Mouse (Mus musculus): ENCODE data around the gene Tmem135. TPM values are rescaled to one million over a fixed set of nuclear protein-coding genes. Genes with fewer than 3 reads are reported as not detected.

Gene Tmem135
- polyA plus RNA-seq, 1 experiment: 22.6 TPM

DNA sequence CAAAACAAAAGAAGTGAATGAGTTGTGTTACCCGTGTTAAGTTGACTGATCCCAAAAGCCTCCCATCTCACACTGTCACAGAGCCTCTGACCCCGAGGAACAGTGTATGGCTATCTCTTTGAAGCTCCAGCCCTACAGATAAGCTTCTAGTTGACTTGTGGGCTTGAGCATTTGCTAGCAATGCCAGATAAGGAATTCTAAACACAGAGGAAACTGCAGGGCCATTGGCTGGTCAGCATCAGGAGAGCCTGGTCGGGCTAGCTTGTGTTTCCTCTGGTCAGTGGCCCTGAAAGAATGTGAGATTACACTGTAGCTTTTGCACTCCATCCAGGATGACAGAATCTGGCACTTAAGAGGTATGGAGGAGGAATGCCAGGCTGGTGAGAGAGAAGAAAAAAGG, 36.4 kb downstream of the Tmem135 start:
- no peak for TF ChIP-seq POLR2A (IDR thresholded peaks at IDR 0.05; ENCODE audit: low read depth, low read length)
- TF ChIP-seq CTCF (IDR thresholded peaks at IDR 0.05; ENCODE audit: borderline replicate concordance, insufficient read depth, low read length): no peak
- Histone ChIP-seq H3K27ac (ENCODE audit: insufficient read depth, low read length) (no peak overlapping the region), H3K4me1 (ENCODE audit: control insufficient read depth, insufficient read depth, low read length) (no peaks in the 10 kb centered on the region), H3K4me3 (ENCODE audit: insufficient read depth, low read length) (no peak overlapping the region)

- H3K4me1 ChIP-seq (ENCODE audit: control insufficient read depth, insufficient read depth, low read length): no peaks in the 10 kb centered on the region
- no peak for TF ChIP-seq POLR2A (IDR thresholded peaks at IDR 0.05; ENCODE audit: low read depth, low read length)
- no peak for TF ChIP-seq CTCF (IDR thresholded peaks at IDR 0.05; ENCODE audit: borderline replicate concordance, insufficient read depth, low read length)
- H3K27ac ChIP-seq (ENCODE audit: insufficient read depth, low read length): no peak overlapping the region
- no peak overlapping the region for H3K4me3 ChIP-seq (ENCODE audit: insufficient read depth, low read length)
Observed at GRCm38 (mm10) chr7:89365135-89365880, 38.7 kb downstream of the Tmem135 start.

GRCm38 (mm10) chr7:89363975-89364374, 40.0 kb downstream of the Tmem135 start:
- H3K4me1 ChIP-seq (ENCODE audit: control insufficient read depth, insufficient read depth, low read length): no peaks in the 10 kb centered on the region
- no peak overlapping the region for H3K27ac ChIP-seq (ENCODE audit: insufficient read depth, low read length)
- no peak for TF ChIP-seq POLR2A (IDR thresholded peaks at IDR 0.05; ENCODE audit: low read depth, low read length)
- no peak for TF ChIP-seq CTCF (IDR thresholded peaks at IDR 0.05; ENCODE audit: borderline replicate concordance, insufficient read depth, low read length)
- H3K4me3 ChIP-seq (ENCODE audit: insufficient read depth, low read length): no peak overlapping the region

DNA sequence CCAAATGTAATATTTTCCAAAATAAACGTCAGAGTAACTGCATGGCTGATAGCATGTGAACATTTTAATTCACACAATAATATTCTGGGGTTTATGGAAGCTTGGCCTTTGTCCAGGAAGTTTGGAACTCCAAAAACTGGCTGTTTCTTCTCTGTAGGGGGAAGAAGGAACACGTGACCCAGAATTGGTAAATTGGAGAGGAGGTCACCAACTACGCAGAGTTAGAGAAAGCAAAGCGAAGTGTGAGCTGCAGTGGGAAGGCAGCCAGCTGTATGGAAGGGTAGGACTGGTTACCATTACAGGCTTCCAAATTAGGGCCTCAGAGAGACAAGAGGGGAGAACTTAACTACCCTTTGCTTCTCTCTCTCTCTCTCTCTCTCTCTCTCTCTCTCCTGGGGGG, 47.7 kb downstream of the Tmem135 start:
- no peak overlapping the region for H3K4me3 ChIP-seq (ENCODE audit: insufficient read depth, low read length)
- no peaks in the 10 kb centered on the region for H3K4me1 ChIP-seq (ENCODE audit: control insufficient read depth, insufficient read depth, low read length)
- no peak for TF ChIP-seq POLR2A (IDR thresholded peaks at IDR 0.05; ENCODE audit: low read depth, low read length)
- no peak for TF ChIP-seq CTCF (IDR thresholded peaks at IDR 0.05; ENCODE audit: borderline replicate concordance, insufficient read depth, low read length)
- no peak overlapping the region for H3K27ac ChIP-seq (ENCODE audit: insufficient read depth, low read length)

GRCm38 (mm10) chr7:89355519-89356255, 48.3 kb downstream of the Tmem135 start:
- TF ChIP-seq CTCF (IDR thresholded peaks at IDR 0.05; ENCODE audit: borderline replicate concordance, insufficient read depth, low read length): no peak
- no peak for TF ChIP-seq POLR2A (IDR thresholded peaks at IDR 0.05; ENCODE audit: low read depth, low read length)
- Histone ChIP-seq H3K4me3 (ENCODE audit: insufficient read depth, low read length) (no peak overlapping the region), H3K27ac (ENCODE audit: insufficient read depth, low read length) (no peak overlapping the region), H3K4me1 (ENCODE audit: control insufficient read depth, insufficient read depth, low read length) (no peaks in the 10 kb centered on the region)

GRCm38 (mm10) chr7:89342021-89342420, 62.0 kb downstream of the Tmem135 start:
- TF ChIP-seq CTCF (IDR thresholded peaks at IDR 0.05; ENCODE audit: borderline replicate concordance, insufficient read depth, low read length): no peak
- no peak for TF ChIP-seq POLR2A (IDR thresholded peaks at IDR 0.05; ENCODE audit: low read depth, low read length)
- no peak overlapping the region for H3K4me3 ChIP-seq (ENCODE audit: insufficient read depth, low read length)
- H3K27ac ChIP-seq (ENCODE audit: insufficient read depth, low read length): no peak overlapping the region
- no peaks in the 10 kb centered on the region for H3K4me1 ChIP-seq (ENCODE audit: control insufficient read depth, insufficient read depth, low read length)

- H3K27ac ChIP-seq (ENCODE audit: insufficient read depth, low read length): no peak overlapping the region
- TF ChIP-seq CTCF (IDR thresholded peaks at IDR 0.05; ENCODE audit: borderline replicate concordance, insufficient read depth, low read length) (no peak), POLR2A (IDR thresholded peaks at IDR 0.05; ENCODE audit: low read depth, low read length) (no peak)
- no peaks in the 10 kb centered on the region; the same call in 1 of the 2 replicates for H3K4me1 ChIP-seq (ENCODE audit: control insufficient read depth, insufficient read depth, low read length)
- H3K4me3 ChIP-seq (ENCODE audit: insufficient read depth, low read length): no peak overlapping the region
Observed at GRCm38 (mm10) chr7:89339808-89340207, 64.2 kb downstream of the Tmem135 start.

DNA sequence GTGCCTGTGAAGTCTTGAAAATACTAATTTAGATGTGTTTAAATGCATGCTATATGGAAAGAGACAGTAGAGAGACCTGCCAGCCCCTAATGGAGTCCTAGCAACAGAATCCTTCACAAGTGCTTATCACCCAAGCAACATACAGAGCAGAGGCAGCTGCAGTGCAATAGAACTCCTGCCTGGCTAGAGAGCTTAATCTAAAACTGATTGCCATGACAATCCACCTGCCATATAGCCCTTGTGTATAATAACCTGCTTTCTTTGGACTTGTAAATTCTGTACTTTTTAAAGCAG, 64.9 kb downstream of the Tmem135 start:
- H3K27ac ChIP-seq (ENCODE audit: insufficient read depth, low read length): no peak overlapping the region
- H3K4me3 ChIP-seq (ENCODE audit: insufficient read depth, low read length): peak overlapping the region; percentile 57
- no peaks in the 10 kb centered on the region; the same call in 1 of the 2 replicates for H3K4me1 ChIP-seq (ENCODE audit: control insufficient read depth, insufficient read depth, low read length)
- TF ChIP-seq POLR2A (IDR thresholded peaks at IDR 0.05; ENCODE audit: low read depth, low read length) (no peak), CTCF (IDR thresholded peaks at IDR 0.05; ENCODE audit: borderline replicate concordance, insufficient read depth, low read length) (no peak)

DNA sequence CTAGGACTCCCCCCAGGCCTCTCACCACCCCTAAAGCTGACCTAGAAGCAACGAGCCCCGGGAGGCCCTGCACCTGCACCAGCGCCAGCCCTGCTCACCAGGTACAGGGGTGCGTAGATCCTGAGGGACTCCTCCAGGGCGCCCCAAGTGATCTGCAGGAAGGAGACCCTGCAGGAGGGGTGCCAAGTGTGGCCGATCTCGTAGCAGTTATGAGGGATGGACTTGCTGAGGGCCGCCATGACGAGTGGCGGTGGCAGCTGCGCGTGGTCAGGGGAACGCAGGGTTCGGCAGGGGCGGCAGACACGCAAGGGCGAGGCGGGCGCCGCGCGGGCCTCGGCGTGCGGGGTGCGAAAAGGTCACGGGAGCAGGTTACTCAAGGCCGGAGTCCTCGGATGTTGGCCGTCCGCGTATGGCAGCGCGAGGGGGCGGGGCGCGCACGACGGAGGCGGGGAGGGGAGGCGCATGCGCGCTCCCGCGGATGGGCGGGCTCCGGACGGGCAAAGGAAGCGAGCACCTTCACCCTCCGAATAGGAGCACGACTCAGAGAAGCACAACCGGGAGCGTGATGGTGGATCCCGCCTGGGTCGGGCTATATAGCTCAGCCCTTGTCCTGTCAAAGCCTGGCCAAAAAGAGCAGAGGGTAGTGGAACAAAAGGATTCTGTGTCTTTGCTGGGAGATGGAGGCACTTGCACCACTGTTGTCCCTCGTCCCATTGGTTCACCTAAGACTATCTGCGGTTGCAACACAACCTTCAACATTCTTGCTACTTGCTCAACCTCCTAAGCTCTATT, 65.5 kb downstream of the Tmem135 start:
- no peaks in the 10 kb centered on the region; the same call in 1 of the 2 replicates for H3K4me1 ChIP-seq (ENCODE audit: control insufficient read depth, insufficient read depth, low read length)
- TF ChIP-seq CTCF (IDR thresholded peaks at IDR 0.05; ENCODE audit: borderline replicate concordance, insufficient read depth, low read length) (no peak), POLR2A (IDR thresholded peaks at IDR 0.05; ENCODE audit: low read depth, low read length) (peak; percentile 82)
- no peak overlapping the region for H3K27ac ChIP-seq (ENCODE audit: insufficient read depth, low read length)
- H3K4me3 ChIP-seq (ENCODE audit: insufficient read depth, low read length): peak overlapping the region; percentile 86

Measured in embryonic fibroblast, embryonic 13.5 days (primary cell).